Mouse (Mus musculus) layer of hippocampus, adult 9-11 months (tissue): ENCODE results near the gene Sumf2.
"Not testable (repeated sequence)": the region's sequence is repeated elsewhere in the genome, so short reads cannot be mapped to it uniquely, and the experiment has no call there.

ENCODE experiments used
- DNase-seq: peaks from one replicate; pipeline ENCODE4 v3.0.0; 2022

The Sumf2 gene

DNA sequence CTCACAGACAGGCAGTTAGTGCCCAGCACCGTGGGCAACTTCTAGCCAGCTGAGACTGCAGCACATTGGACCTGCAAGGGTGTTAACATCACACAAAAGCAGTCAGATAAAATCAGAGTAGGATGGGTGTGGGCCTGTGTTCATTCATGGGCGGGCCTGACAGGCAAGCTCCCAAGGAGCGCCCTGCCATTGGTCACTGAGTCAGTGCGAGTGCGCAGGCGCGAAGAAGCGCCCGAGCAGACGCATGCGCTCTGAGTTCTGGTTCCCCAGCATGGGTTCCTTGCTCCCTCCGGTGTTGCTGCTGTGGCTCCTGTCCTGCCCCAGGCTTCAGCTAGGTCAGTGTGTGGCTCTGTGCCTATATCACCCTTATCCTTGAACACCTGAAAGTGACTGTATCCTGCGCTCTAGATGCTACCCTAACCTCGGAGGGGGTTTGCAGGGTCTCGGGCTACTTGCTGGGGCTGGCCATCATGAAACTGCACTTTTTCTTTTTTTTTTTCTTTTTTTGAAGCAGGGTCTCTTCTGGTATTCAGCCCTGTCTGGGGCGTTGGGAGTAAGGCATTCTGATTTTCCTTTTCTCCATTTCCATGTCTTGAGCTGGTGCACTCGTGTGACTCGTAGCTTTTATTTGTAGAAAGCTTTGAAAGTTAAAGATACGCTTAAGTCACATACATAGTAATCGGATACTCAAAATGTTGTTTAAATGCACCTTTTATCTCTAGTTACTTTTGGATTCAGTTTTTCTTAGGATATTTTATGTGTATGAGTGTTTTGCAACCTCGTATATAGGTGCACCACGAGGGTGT lies at the start of gene Sumf2:
Gene Sumf2 (plus strand): TSS at position 235 of the 806 bp plus-strand sequence.
- peak; percentile 95 for DNase-seq

DNA sequence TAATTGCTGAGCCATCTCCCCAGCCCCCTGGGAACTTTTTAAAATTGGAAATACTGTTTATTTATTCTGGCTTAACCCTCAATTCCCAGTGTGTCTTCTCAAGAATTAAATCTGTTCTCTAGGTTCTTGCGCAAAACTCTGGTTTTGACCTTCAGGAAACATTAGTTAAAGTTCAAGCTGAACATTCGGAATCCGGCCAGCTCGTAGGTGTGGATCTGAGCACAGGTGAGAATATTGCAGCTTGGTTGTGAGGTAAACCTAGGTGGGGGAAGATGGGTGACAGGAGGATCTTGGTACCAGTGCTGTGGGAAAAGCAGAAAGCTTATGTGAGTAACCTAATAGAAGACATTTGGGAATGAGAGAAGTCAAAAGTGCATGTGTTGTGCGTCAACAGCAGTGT lies 1.9 kb upstream of the Sumf2 start:
- DNase-seq: no peak

DNA sequence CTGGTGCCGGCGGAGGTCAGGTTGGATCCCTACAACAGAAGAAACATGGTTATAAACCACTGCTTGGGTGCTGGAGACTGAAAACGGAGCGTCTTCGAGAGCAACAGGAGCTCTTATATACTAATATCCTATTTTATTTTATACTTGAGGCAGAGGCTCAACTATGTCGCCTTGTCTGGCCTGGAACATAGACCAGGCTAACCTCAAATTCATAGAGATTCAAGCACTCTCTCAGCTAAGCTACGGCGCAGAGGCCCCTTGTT lies 703 bp downstream of the Sumf2 start:
- DNase-seq: no peak

DNA sequence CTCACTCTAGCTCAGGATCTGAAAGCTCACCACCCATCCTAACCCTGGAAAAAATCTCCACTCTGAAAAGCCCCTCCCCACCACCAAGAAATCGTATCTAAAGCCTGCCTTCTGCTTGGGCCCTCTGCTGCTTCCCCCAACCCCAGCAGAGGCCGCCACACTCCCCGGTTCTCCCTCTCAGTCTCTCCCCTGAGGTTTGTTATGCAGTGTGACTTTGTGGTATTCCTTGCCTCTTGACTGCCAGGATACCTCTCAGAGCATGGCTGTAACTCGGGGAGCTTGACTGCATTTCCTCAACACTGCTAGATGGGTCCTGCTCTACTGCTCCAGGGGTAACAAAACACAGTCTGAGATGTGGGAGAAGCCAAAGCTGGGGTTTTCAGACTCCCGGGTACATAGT lies 8.4 kb downstream of the Sumf2 start:
- no peak for DNase-seq

DNA sequence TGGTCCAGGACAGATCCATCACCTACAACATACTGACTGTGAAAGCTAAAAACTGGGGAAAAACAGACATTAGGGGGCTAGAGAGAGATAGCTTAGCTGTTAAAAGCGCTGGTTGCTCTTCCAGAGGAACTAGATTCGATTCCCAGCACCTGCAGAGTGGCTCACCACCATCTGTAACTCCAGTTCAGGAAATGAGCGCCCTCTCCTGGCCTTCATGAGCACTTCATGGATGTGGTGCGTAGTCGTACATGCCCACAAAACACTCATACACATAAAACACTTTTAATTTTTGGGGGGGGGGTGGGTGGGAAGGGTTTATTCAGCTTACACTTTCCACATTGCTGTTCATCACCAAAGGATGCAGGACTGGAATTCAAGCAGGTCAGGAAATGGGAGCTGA lies 9.6 kb downstream of the Sumf2 start:
- DNase-seq: no peak

DNA sequence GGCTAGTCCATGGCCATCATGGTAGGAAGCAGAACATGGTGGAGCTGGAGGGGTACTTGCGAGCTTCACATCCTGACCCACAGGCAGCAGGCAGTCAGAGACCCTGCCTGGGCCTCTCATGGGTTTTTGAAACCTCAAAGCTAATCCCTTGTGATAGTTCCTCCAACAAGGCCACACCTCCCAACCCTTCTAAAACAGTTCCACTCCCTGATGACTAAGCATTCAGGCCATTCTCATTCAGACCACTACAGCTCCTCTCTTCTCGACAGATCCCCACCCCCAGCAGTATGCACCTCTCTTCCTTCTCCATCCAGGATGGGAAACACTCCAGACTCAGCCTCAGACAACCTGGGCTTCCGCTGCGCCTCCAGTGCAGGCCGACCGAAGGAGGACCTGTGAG lies 15.5 kb downstream of the Sumf2 start:
- DNase-seq: no peak

DNA sequence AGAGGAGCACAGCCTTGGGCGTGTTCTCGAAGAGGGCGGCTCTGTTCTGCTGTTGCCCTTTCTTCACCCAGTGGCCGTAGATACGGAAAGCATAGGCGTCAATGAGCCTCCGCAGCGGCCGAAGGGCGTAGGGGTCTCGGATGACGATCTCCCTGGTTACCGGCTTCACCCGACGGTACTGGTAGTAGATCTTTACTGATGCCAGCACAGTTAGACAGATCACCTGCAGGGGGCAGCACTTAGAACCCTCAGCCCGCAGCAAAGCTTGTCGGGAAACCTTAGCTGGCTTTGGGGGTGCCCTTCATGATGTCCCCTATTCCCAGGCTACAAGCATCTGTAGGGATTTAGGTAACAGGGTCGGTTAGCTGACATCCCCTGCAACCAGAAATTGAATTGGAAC lies 17.7 kb downstream of the Sumf2 start:
- DNase-seq: peak; percentile 31

DNA sequence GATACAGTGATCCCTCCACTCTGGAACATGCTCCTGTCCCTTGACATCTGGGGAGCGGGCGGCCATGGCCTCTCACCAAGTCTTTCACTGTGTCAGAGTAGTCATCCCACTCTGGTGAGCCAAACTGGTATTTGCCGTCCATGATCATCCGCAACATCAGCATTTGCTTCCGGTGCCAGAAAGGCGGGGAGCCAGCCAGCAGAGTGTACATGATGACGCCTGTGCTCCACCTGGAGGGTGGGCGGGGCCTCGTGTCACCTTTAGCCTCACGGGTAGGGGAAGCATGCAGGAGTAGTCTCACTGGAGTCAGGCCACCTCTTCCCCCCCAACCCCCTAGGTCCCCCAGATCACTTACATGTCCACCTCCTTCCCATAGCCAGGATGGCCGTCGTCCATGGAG lies 19.1 kb downstream of the Sumf2 start:
- no peak for DNase-seq

DNA sequence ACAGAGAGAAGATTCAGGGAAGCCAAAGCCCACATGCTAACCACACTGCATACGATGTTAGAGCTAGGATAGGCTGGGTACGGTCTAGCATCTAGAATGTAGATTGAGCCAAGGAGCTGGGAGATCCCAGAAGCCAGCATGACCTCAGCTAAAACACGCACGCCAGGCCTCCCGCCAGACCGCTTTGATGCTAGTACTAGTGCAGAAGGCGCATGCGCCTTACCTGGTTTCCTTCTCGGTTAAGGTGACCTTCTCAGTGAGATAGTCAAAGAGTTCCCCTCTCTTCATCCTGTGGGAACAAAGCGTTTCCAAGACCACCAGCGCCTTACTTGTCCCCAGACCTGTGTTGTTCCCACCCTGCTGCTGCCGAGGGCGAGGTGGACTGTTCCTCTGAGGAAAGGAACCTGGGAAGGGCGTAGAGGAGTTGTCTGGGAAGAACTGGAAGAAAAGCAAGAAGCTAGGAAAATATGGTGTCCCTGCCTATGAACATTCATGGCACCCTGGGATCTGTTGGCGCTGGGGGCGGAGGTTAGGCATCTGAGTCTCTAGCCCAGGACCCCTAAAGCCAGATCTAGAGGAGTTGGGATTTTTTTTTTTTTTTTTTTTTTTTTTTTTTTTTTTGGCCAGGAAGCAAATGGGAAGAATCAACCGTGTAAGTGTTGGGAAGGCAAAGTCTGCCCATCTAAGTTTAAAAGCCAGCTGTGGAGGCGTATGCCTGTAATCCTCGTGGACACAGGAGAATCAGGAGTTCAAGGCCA lies 22.6 kb downstream of the Sumf2 start:
- DNase-seq: no peak

DNA sequence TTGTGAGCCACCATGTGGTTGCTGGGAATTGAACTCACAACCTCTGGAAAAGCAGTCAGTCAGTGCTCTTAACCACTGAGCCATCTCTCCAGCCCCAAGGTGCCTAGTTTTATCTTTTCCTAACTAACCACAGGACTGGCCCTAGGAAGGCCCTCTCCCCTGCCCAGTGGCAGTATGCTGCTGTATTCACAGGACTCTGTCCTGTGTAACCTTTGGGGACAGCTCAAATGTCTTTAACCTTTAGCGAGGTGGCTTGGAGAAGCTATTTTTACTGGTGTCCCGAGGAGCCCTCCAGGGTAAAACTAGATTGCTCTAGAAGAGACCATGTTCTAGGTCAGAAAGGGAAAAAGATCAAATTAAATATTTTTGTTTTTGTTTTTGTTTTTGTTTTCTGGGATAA lies 24.5 kb downstream of the Sumf2 start:
- DNase-seq: no peak

DNA sequence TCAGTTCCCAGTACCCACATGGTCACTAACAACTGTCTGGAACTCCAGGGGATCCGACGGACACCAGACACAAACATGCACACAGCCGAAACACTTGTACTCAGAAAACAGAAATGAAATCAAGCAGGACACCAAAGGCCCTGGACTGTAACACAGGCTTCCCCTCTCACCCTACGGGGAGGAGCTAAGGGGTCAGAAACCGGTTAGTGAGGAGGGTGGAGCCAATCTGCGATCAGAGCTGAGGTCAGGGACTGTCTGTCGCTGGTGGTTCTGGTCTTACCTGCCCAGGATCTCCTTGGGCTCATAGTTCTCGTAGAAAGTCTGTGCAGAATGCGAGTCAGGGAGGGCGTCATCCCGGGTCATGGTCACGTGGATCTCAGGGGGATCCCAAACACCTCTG lies 27.2 kb downstream of the Sumf2 start:
- no peak for DNase-seq

DNA sequence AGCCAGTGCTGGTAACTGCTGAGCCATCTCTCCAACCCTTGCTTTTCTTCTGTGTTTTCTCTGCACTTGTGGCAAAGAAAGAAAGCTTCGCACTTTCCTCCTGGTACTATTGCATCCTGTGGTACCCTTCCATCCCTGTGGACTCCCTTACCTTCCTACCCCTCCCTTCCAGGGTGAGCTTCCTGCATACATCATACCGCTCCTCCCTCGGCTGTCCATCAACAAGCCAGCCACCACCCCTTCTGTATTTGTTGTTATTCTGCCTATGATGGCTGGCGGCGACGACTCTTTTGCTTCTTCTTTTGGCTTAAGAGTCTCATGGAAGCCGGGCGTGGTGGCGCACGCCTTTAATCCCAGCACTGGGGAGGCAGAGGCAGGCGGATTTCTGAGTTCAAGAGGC lies 28.3 kb downstream of the Sumf2 start:
- DNase-seq: no peak

DNA sequence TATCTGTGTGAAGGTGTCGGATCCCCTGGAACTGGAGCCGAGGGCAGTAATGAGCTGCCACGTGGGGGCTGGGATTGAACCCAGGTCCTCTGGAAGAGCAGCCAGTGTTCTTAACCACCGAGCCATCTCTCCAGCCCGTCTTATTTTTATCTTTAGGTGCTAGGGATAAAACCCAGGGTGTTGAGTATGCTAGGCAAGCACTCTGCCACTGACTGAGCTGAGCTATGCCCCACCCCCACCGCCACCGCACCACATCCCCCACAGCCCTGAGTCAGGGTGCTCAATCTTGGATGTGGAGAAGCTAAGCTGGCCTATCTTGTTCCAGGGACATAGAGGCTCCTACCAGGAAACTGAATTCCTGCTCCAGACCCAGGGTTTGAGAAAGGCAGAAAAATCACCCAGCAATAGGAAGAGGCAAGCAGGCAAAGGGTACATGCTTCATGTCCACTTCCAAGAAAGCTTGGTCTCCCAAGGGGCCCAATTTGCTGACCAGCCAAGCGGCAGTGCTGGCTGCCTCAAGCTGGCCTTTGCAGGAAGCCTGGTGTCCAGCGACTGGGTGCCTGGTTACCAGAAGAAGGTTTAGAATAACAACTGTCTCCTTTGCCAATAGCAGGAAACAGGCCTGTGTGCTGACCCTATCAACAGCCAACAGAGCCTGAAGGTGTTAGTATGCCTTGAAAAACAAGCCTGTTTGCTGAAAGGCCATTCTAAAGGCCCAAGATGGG lies 31.1 kb downstream of the Sumf2 start:
- peak; percentile 47 for DNase-seq

DNA sequence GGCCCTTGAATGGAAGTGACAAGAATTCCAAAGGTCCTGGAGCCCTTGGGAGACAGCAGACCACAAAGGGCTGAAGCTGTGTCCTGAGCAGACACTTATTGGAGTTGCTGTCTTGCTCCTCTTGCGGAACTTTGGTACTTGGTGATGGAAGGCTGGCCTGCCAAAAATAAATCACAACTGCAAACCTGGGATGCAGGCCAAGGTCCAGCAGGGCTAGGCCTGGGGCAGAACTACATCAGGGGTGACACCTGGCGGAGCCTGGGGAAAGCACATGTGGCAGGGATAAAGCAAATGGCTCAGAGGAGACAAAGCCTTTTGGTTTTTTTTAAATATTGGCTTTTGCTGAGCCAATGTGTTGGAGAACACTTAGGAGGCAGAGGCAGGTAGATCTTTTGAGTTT lies 32.2 kb downstream of the Sumf2 start:
- DNase-seq: peak; percentile 40

DNA sequence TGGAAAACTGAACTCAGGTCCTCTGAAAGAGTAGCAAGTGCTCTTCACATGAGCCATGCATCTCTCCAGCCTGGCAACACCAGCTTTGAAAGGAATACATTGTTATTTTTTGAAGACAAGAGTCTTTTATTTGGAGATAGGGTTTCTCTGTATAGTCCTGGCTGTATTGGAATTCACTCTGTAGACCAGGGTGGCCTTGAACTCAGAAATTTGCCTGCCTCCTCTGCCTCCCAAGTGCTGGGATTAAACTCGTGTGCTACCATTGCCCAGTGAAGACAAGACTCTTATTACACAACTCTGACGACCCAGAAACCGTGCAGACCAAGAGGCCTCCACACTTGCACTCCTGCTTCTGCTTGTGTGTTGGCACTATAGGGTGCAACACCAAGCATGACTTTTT lies 33.1 kb downstream of the Sumf2 start:
- no peak for DNase-seq

DNA sequence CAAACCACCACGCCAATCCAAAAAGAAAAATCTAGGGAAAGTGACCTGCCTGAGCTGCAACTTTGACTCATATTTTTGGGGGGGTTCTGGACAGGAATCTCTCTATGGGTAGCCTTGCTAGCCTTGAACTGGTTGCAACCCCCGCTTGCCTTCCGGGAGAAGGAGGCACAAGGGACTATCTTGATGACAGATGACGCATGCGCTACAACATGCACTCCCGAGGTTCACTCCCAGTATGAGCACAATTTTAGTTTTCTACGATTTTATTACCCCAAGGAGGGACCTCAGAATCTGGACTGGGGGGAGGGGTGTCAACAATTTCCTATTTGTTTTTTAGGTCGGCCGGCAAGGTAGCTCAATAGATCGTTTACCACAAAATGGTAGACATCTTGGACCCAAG lies 39.5 kb downstream of the Sumf2 start:
- no peak for DNase-seq

DNA sequence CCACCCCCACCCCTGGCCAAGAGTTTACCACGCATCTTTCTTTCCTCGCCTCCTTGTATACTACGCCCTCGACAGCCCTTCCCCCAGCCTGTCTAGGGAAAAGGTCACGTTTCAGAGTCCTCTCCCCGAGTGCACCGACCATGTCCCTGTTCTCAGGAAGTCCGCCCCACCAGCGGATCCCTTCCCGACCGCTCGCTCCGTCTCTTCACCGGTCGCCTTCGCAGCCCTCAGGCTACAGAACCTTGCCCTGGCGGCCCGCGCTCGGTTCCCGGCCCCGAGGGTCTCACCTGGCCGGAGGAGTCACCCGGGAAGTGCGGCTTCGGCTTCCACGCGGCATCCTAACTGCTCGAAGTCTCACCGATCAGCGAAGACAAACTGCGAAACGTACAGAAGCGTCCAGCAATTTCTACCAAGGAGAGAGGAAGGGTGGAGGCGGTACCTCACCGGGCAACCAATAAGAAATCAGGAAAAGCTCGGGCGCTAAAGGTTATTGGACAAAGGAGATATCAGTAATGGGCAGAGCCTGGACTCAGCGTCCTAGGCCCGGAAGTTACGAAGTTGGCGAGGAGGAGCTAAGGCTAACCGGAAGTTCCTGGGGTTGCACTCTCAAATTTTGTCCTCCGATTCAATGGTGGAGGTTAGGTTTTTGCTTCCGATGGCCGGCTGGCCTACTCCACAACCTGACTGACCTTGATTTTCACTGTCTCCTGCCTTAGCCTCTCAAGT lies 40.3 kb downstream of the Sumf2 start, which contains the start of gene Chchd2:
Gene Chchd2 (minus strand): TSS at position 560 of the 726 bp plus-strand sequence.
- DNase-seq: peak; percentile 98

DNA sequence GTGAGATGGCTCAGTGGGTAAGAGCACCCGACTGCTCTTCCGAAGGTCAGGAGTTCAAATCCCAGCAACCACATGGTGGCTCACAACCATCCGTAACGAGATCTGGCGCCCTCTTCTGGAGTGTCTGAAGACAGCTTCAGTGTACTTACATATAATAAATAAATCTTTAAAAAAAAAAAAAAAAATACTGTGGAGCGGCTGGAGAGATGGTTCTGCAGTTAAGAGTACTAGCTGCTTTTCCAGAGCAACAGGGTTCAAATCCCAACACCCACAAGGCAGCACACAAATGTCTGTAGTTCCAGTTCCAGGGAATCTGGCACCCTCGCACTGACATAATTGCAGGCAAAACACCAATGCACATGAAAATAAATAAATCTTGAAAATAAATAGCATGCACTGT lies 43.6 kb downstream of the Sumf2 start:
- not testable (repeated sequence) for DNase-seq

DNA sequence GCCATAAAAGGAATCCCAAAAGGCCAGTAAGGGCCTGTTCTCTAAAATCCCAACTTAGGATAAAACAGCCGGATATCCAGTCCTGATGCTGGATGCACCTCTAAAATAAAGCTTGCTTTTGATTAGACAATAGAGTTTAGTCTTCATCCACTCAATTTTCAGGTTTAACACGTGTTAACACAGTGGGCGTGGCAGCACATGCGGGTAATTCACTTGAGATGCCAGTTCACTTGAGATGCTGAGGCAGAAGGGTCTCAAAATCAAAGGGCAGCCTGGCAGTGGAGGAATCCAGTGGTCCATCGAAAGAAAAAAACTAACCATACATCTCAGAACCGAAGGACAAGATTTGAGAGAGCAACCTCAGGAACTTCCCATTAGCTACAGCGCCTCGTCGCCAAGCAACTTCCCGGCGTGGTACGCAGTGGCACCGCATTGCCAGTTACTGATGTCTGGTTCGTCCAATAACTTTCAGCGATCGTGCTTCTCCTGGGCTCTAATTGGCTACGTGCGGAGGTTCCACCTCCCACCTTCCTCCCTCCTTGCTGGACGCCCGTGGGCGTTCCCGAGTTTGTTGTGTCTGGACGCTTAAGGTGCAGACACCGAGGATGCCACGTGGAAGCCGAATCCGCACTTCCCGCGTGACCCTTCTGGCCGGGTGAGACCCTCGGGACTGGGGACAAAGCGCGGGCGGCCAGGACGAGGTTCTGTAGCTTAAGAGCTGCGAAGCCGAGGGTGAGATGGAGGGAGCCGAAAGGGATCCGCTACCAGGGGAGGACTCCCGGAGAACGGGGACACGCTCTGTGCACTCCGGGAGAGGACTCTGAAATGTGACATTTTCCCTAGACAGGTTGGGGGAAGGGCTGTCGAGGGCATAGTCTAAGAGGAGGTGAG lies 48.7 kb downstream of the Sumf2 start, which contains the start of gene Zbed5:
Gene Zbed5 (plus strand): TSS at position 526 of the 891 bp plus-strand sequence.
- DNase-seq: peak; percentile 91

DNA sequence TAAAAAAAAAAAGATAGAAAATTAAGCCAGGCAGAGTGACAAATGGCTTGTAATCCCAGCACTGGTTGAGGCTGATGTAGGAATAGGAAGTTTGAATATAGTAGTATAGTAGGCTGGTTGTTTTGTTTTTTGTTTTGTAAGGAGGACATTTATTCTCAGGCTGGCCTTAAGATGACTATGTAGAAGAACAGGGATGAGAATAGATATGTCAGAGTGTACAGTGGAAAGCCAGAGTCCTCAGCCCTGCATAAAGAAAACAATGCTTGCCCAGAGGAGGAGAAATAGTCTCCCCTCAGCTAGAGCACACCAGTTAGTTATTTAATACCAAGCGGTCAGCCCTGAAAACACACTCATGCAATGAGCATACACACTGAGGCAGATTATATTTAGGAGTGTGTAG lies 51.7 kb downstream of the Sumf2 start, which contains the start of gene Phkg1:
Gene Phkg1 (minus strand): TSS at position 101 of the 400 bp plus-strand sequence.
- no peak for DNase-seq

DNA sequence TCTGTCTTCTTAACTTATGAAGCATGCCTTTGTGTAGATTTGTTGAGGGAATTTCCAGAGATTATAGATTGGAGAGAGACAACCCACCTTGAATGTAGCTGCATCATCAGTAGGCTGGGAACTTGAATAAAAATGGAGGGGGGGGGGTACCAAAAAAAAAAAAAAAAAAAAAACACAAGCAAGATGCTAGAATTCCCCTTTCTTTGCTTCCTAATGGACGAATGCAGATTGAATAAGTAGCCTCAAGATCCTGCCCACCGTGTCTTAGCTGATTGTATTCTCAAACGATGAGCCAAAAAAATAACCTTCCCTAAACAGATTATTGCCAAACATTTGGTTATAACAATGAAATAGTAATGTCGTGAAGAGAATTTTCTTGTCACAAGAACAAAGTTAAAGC lies 61.0 kb downstream of the Sumf2 start:
- no peak for DNase-seq
